Mouse (Mus musculus): ENCODE measurements around the gene Gm13290.

- TF ChIP-seq CTCF (IDR thresholded peaks at IDR 0.05; ENCODE audit: low read depth) (peak; percentile 82), EP300 (optimal IDR thresholded peaks at IDR 0.05) (no peak)
Measured at GRCm38 (mm10) chr4:88727324-88727723, 46.3 kb upstream of the Gm13290 start.
